Mouse (Mus musculus) midbrain, embryonic 11.5 days (tissue): ENCODE results near the gene Cplane1. TPM values are rescaled to one million over a fixed set of nuclear protein-coding genes. Genes with fewer than 3 reads are reported as not detected.
A peak's percentile ranks its signal among the peaks of the same experiment; 100 is the strongest.

ENCODE experiments used
- ATAC-seq: fragments of 200-750 bp; cut with Nextera tagmentation; 2 replicates; pipeline ENCODE4 v1.8.0; 2017; ENCODE audit warnings: moderate TSS enrichment, moderate library complexity; ENCODE audit not compliant: low FRiP score
- DNase-seq: peaks from one replicate; pipeline ENCODE4 v3.0.0; 2015; ENCODE audit warnings: low spot score; ENCODE audit errors: missing footprints
- H3K27ac ChIP-seq: fragments of 300-500 bp; sonication (generic); 2 replicates; pipeline ENCODE4 v1.5.1; 2014; ENCODE audit warnings: low read depth, low read length
- H3K27me3 ChIP-seq: fragments of 300-500 bp; sonication (generic); 2 replicates; pipeline ENCODE4 v1.6.1; 2014; ENCODE audit warnings: mild to moderate bottlenecking, low read length, moderate library complexity, mixed read lengths; ENCODE audit not compliant: control insufficient read depth, insufficient read depth
- H3K36me3 ChIP-seq: fragments of 300-500 bp; sonication (generic); 2 replicates; pipeline ENCODE4 v1.6.1; 2014; ENCODE audit warnings: mild to moderate bottlenecking, low read length, moderate library complexity, mixed read lengths; ENCODE audit not compliant: control insufficient read depth, insufficient read depth
- H3K4me1 ChIP-seq: fragments of 300-500 bp; sonication (generic); 2 replicates; pipeline ENCODE4 v1.6.1; 2014; ENCODE audit warnings: low read length; ENCODE audit not compliant: control insufficient read depth, insufficient read depth
- H3K4me2 ChIP-seq: fragments of 300-500 bp; sonication (generic); 2 replicates; pipeline ENCODE4 v1.6.1; 2014; ENCODE audit warnings: mild to moderate bottlenecking, moderate library complexity
- H3K4me3 ChIP-seq: fragments of 300-500 bp; sonication (generic); 2 replicates; pipeline ENCODE4 v1.5.1; 2014; ENCODE audit warnings: low read depth, low read length
- H3K9ac ChIP-seq: fragments of 300-500 bp; sonication (generic); 2 replicates; pipeline ENCODE4 v1.6.1; 2014; ENCODE audit warnings: low read length
- H3K9me3 ChIP-seq: fragments of 300-500 bp; sonication (generic); 2 replicates; pipeline ENCODE4 v1.6.1; 2016; ENCODE audit warnings: low read length; ENCODE audit not compliant: control insufficient read depth
- WGBS: fragments of 180-500 bp; shearing (Covaris S2); extraction: QIAGEN DNeasy Blood & Tissue Kit; methylation state at CpG from one replicate; pipeline ENCODE4 v1.1.7; 2014; 5-methylcytosine and 5-hydroxymethylcytosine counted together
- polyA plus RNA-seq: library from polyadenylated mRNA; unstranded; fragments of >200 nt; fragmentation: Nextera tagmentation; extraction: Ambion mirVana; gene quantifications from 2 replicates; pipeline ENCODE4 v1.2.1, GENCODE M21; 2014

Cplane1 gene
- polyA plus RNA-seq, 1 experiment from 2014 or later = 11.4 TPM

GRCm38 (mm10) chr15:8279320-8279779 is 110.4 kb downstream of the Cplane1 start:
- no peaks in the 10 kb centered on the region for H3K4me1 ChIP-seq
- 0 out of 2 replicates have a peak, but pooled peaks have one; percentile 35 for ATAC-seq
- DNase-seq = peak; percentile 83
- WGBS = 39% methylated on average over 17 of the region's 17 CpGs
- H3K4me3 ChIP-seq = peak overlapping the region; percentile 18; the same call in 1 of the 2 replicates
- H3K27ac ChIP-seq = no peak overlapping the region
- no peaks in the 10 kb centered on the region for H3K9me3 ChIP-seq
- H3K4me2 ChIP-seq = peak overlapping the region; percentile 33
- H3K27me3 ChIP-seq = no peaks in the 10 kb centered on the region
- no peaks in the 10 kb centered on the region for H3K36me3 ChIP-seq
- H3K9ac ChIP-seq = no peak overlapping the region

- Histone ChIP-seq H3K4me2 (no peak overlapping the region), H3K27me3 (no peaks in the 10 kb centered on the region), H3K4me1 (no peaks in the 10 kb centered on the region), H3K27ac (no peak overlapping the region), H3K9me3 (no peaks in the 10 kb centered on the region), H3K36me3 (no peaks in the 10 kb centered on the region), H3K9ac (no peak overlapping the region), H3K4me3 (no peak overlapping the region)
- ATAC-seq (peak; percentile 57; the same call in 1 of the 2 replicates), DNase-seq (peak; percentile 83)
- whole genome bisulfite sequencing = 75% methylated on average over 20 of the region's 20 CpGs
Observed at GRCm38 (mm10) chr15:8279929-8280610, 111.2 kb downstream of the Cplane1 start.

- DNase-seq (peak; percentile 81), ATAC-seq (no peak)
- Histone ChIP-seq H3K4me1 (no peaks in the 10 kb centered on the region), H3K9ac (no peak overlapping the region), H3K27ac (no peak overlapping the region), H3K9me3 (no peaks in the 10 kb centered on the region), H3K4me3 (no peak overlapping the region), H3K4me2 (no peak overlapping the region), H3K36me3 (no peaks in the 10 kb centered on the region), H3K27me3 (no peaks in the 10 kb centered on the region)
- WGBS = 86% methylated on average over 7 of the region's 7 CpGs
Observed at GRCm38 (mm10) chr15:8281701-8282100, 112.8 kb downstream of the Cplane1 start.

- Histone ChIP-seq H3K36me3 (no peaks in the 10 kb centered on the region), H3K27ac (no peak overlapping the region), H3K9me3 (no peaks in the 10 kb centered on the region), H3K4me2 (no peak overlapping the region), H3K27me3 (no peaks in the 10 kb centered on the region), H3K9ac (no peak overlapping the region), H3K4me1 (no peaks in the 10 kb centered on the region), H3K4me3 (no peak overlapping the region)
- ATAC-seq (no peak), DNase-seq (no peak)
- 98% methylated on average over 2 of the region's 2 CpGs for WGBS
Observed at GRCm38 (mm10) chr15:8282155-8282554, 113.2 kb downstream of the Cplane1 start.

- ATAC-seq = no peak
- peaks cover 8% of the 10 kb centered on the region for H3K36me3 ChIP-seq
- 94% methylated on average over 14 of the region's 14 CpGs for WGBS
Observed at GRCm38 (mm10) chr15:8291251-8291650, 122.3 kb downstream of the Cplane1 start.

GRCm38 (mm10) chr15:8294150-8294549 is 125.2 kb downstream of the Cplane1 start:
- DNase-seq (no peak), ATAC-seq (no peak)
- Histone ChIP-seq H3K27ac (no peak overlapping the region), H3K27me3 (no peaks in the 10 kb centered on the region), H3K4me2 (no peak overlapping the region), H3K4me1 (no peaks in the 10 kb centered on the region), H3K9ac (no peak overlapping the region), H3K4me3 (no peak overlapping the region), H3K36me3 (peaks cover 14% of the 10 kb centered on the region), H3K9me3 (no peaks in the 10 kb centered on the region)
- WGBS = 98% methylated on average over 6 of the region's 6 CpGs

More at GRCm38 (mm10) chr15:8291251-8291650, 122.3 kb downstream of the Cplane1 start:
- Histone ChIP-seq H3K4me1 (no peaks in the 10 kb centered on the region), H3K4me3 (no peak overlapping the region), H3K4me2 (no peak overlapping the region), H3K9ac (no peak overlapping the region), H3K27ac (no peak overlapping the region), H3K27me3 (no peaks in the 10 kb centered on the region), H3K9me3 (no peaks in the 10 kb centered on the region)
- no peak for DNase-seq

GRCm38 (mm10) chr15:8302944-8303343 is 134.0 kb downstream of the Cplane1 start:
- 92% methylated on average over 10 of the region's 10 CpGs for WGBS
- Histone ChIP-seq H3K9ac (no peak overlapping the region), H3K4me3 (no peak overlapping the region), H3K27me3 (no peaks in the 10 kb centered on the region), H3K4me2 (no peak overlapping the region), H3K36me3 (peaks cover 12% of the 10 kb centered on the region; the same call in 1 of the 2 replicates), H3K4me1 (no peaks in the 10 kb centered on the region), H3K27ac (no peak overlapping the region), H3K9me3 (no peaks in the 10 kb centered on the region)
- no peak for DNase-seq
- ATAC-seq = no peak

- Histone ChIP-seq H3K4me2 (no peak overlapping the region), H3K4me1 (no peaks in the 10 kb centered on the region), H3K27ac (no peak overlapping the region), H3K9me3 (no peaks in the 10 kb centered on the region), H3K27me3 (no peaks in the 10 kb centered on the region), H3K9ac (no peak overlapping the region), H3K36me3 (peaks cover 9% of the 10 kb centered on the region; the same call in 1 of the 2 replicates), H3K4me3 (no peak overlapping the region)
- DNase-seq (no peak), ATAC-seq (no peak)
- WGBS = 96% methylated on average over 1 of the region's 1 CpGs
Observed at GRCm38 (mm10) chr15:8305474-8305873, 136.6 kb downstream of the Cplane1 start.

GRCm38 (mm10) chr15:8317381-8317780 is 148.5 kb downstream of the Cplane1 start:
- no peak overlapping the region for H3K9ac ChIP-seq
- no peak for ATAC-seq
- no peak for DNase-seq
- H3K27ac ChIP-seq = no peak overlapping the region
- no peaks in the 10 kb centered on the region for H3K9me3 ChIP-seq
- WGBS = 91% methylated on average over 4 of the region's 4 CpGs
- no peaks in the 10 kb centered on the region for H3K4me1 ChIP-seq
- H3K4me2 ChIP-seq = no peak overlapping the region
- H3K27me3 ChIP-seq = no peaks in the 10 kb centered on the region
- H3K36me3 ChIP-seq = peaks cover 8% of the 10 kb centered on the region
- H3K4me3 ChIP-seq = no peak overlapping the region
